Mouse (Mus musculus) cortical plate, adult 2 months (tissue): Measurements from ENCODE around the gene Adamts6. TPM values are rescaled to one million over a fixed set of nuclear protein-coding genes. Genes with fewer than 3 reads are reported as not detected.
A peak's percentile ranks its signal among the peaks of the same experiment; 100 is the strongest.

Experiments used
- H3K27ac ChIP-seq: fragments of 200-500 bp; 2 replicates; pipeline ENCODE4 v1.5.1; 2012; ENCODE audit warnings: low read length, control low read depth, inconsistent platforms; ENCODE audit not compliant: insufficient read depth
- H3K4me1 ChIP-seq: fragments of 200-500 bp; 2 replicates; pipeline ENCODE4 v1.6.1; 2011; ENCODE audit warnings: low read length; ENCODE audit not compliant: control insufficient read depth, insufficient read depth
- H3K4me3 ChIP-seq: fragments of 200-500 bp; 2 replicates; pipeline ENCODE4 v1.5.1; 2011; ENCODE audit warnings: mild to moderate bottlenecking, low read length, control low read depth; ENCODE audit not compliant: insufficient read depth
- CTCF ChIP-seq: fragments of 200-500 bp; IDR thresholded peaks from 2 replicates; pipeline ENCODE4 v1.5.1; 2011; ENCODE audit warnings: mild to moderate bottlenecking, control low read depth, low read length; ENCODE audit not compliant: insufficient read depth; ENCODE audit errors: extremely low read depth
- POLR2A ChIP-seq: fragments of 200-500 bp; IDR thresholded peaks from 2 replicates; pipeline ENCODE4 v1.6.1; 2011; ENCODE audit warnings: mild to moderate bottlenecking, low read length, control low read depth; ENCODE audit not compliant: insufficient read depth; ENCODE audit errors: extremely low read depth
- polyA plus RNA-seq: library from polyadenylated mRNA; depleted of rRNA; stranded (reverse); fragments of >200 nt; gene quantifications from 2 replicates; pipeline ENCODE4 v1.2.3, GENCODE M21; 2012

Gene Adamts6
- polyA plus RNA-seq, 1 experiment, result 2.0 TPM

DNA sequence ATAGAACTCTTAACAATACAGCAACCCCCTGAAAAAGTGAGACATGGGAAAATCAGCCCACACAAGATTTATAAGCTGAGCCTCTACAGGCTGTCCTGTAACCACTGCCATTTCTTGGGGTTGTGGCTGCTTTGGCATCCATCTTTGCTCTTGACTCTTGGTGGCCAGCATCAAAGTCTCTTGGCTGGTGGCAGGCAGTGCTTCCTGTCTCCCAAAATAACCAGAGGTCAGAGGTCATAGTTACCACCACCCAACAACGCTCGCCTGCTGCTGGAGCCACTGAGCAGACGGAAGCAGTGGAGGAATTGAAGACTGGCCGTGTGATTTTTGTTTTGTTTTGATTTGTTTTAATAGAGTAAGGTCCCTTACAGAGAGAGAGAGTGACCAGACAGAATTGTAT is 228.5 kb downstream of the Adamts6 start:
- Histone ChIP-seq H3K27ac (no peak overlapping the region), H3K4me1 (0 out of 2 replicates have a peak, but pooled peaks cover 3% of the 10 kb centered on the region), H3K4me3 (no peak overlapping the region)
- TF ChIP-seq POLR2A, result no peak
- TF ChIP-seq CTCF, result no peak

DNA sequence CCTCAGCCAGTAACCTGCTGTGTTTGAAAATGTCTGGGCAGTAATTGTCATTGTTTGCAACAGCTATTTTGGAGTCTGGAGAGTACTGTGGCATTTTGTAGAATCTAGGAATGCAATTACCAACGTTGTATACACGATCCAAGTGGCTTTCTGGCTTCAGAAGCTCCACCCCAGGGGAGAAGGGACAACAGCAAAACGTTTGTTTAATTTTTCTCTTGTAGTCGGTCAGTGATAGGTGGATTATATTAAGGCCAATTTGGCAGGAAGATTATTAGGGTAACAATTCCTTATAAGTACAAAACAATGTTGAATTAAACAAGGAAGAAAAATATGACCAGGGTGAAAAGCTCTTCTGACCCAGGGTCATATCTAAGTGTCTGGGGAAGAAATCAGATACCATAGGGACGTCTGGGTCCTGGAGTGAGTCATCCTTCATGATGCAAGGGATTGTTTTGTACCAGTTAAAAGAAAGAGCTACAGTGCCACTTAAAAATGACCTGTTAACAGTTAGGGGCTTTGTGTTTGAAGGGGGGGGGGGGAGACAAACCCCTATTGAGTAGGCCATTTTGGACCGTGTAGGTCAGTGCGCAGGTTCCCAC is 229.2 kb downstream of the Adamts6 start:
- no peak overlapping the region; the same call in 1 of the 2 replicates for H3K27ac ChIP-seq
- TF ChIP-seq POLR2A, result no peak
- no peak for TF ChIP-seq CTCF
- no peak overlapping the region for H3K4me3 ChIP-seq
- H3K4me1 ChIP-seq, result 0 out of 2 replicates have a peak, but pooled peaks cover 3% of the 10 kb centered on the region

DNA sequence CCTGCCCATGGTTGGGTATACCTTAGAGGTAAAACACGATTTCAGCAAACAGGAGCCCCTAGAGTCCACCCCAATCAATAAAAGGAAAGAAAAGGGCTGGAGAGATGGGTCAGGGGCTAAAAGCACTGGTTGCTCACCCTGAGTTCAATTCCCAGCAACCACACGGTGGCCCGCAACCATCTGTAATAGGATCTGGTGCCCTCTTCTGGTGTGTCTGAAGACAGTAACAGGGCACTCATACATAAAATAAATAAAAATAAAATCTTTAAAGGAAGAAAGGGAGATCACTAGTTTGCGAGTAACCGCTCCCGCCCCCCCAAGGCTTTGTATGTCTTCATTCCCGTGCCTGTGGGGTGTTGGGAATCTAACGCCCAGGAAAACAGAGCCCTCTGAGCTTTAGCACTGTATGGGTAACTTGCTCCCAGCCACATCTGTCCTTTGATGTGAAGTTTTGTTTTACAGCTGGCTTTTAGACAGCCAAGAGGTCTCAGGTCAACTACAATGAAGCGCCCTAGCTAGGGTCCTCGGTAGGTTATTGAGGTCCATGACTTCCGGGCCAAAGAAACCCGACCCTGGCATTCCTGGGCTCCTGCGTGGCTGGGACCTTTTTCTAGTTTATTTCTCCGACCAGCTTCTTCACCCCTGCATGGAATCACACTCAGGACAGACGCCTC is 230.1 kb downstream of the Adamts6 start:
- Histone ChIP-seq H3K27ac (no peak overlapping the region), H3K4me1 (0 out of 2 replicates have a peak, but pooled peaks cover 3% of the 10 kb centered on the region), H3K4me3 (peak overlapping the region; percentile 35; the same call in 1 of the 2 replicates)
- TF ChIP-seq POLR2A (no peak), CTCF (no peak)

DNA sequence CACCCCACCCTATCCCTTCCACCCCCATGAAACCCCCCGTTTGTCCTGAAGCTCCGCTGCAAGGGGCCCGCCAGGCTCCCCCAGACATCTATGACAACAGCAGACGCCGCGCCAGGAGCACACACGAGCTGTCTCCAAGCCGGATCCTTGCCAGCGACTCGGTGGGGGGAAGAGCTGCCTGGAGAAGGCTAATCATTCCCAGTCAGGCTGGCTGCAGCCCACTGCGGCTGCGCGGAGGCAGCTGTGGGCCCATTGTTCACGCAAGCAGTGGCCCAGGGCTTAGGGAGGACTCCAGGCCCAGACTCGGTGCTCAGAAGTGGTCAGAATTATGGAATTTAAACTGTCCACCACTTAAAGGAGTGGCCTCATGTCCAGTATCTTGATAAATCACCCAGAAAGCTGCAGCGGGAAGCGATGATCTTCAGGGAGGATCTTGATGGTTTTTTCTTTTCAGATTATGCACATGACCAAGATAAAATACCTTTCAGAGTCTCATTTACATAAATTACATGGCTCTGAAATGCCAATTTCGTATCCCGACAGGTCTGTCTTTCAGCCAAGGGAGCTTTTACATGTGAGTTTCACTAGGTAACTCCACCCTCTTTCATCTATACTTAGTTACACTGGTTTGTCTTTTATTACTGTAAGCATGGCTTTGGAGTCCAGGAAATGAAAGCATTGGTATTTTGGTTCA is 230.8 kb downstream of the Adamts6 start:
- H3K4me1 ChIP-seq, result 0 out of 2 replicates have a peak, but pooled peaks cover 3% of the 10 kb centered on the region
- H3K27ac ChIP-seq, result peak overlapping the region; percentile 83; the same call in 1 of the 2 replicates
- peak overlapping the region; percentile 35 for H3K4me3 ChIP-seq
- TF ChIP-seq POLR2A, result peak; percentile 60; the same call in 1 of the 2 replicates
- TF ChIP-seq CTCF, result no peak

DNA sequence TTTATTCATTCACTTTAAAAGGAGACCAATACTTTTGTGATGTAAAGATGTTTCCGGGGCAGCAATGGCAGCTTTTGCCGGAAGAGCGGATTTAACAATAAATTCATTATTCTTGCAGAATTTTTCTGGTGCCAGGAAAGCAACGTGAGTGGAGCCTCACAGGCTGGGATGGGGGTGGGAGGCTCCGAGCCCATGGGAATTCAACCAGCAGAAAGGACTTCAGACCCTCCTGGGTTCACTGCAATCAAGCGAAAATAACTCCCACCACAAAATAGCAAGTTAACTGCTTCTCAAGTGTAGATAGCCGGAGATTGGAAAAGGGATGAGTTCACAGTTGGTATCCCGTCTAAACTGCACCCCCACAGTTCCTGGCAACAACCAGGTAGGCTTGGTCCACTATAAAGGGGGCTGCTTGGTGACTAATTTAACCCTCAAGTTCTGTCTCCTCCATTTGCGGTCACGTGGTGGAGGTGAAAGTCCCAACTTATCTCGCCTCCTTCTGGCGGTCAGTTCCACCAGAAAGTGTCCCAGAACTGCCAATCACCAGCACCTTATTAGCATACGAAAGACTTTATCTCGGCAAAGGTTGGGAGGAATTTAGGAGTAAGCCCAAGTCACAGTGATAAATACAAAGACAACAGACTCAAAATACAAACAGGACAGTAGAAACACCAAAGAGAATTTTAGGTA is 231.5 kb downstream of the Adamts6 start:
- no peak for TF ChIP-seq POLR2A
- TF ChIP-seq CTCF, result no peak
- no peak overlapping the region for H3K4me3 ChIP-seq

DNA sequence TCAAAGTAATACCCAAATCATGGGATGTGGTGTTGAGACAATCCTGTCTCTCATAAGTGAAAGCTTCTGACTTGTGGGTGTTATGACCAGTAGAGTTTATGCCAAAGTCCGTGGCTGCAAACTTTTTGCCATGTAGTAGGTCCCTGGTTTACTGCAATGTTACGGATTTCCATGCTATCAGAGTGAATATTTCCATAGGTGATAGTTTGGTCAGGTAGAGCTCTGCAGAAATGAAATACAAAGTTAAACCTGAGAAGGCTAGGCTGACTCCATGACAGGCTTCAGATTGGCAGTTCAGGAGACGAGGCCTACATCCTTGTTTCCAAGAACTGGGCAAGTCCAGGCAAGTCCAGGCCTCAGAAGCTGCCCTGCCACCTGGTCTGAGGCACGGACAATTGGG is 232.3 kb downstream of the Adamts6 start:
- H3K4me3 ChIP-seq, result no peak overlapping the region
- H3K27ac ChIP-seq, result no peak overlapping the region
- TF ChIP-seq POLR2A (no peak), CTCF (no peak)
- H3K4me1 ChIP-seq, result 0 out of 2 replicates have a peak, but pooled peaks cover 3% of the 10 kb centered on the region

More for the DNA sequence above, 231.5 kb downstream of the Adamts6 start:
- H3K27ac ChIP-seq, result peak overlapping the region; percentile 83
- 0 out of 2 replicates have a peak, but pooled peaks cover 3% of the 10 kb centered on the region for H3K4me1 ChIP-seq

DNA sequence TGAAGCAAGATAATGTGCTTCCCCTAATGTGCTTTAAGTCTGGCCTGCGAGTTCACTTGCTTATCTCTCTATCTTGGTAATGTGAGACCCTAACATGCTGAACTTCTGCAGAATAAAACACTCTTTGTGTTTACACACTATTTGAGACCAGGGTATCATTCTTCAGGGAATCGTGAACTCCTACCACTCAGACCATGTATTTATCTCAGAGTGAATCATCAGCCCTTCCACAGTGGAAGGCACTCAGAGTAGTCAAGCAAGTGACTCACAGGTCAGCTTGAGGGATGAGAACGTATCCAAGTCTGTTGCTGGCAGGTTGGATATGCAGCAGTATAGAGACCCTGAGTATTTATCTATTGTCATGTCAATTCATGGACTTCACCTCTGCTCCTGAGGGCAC is 232.8 kb downstream of the Adamts6 start:
- H3K27ac ChIP-seq, result no peak overlapping the region
- TF ChIP-seq POLR2A (no peak), CTCF (no peak)
- 0 out of 2 replicates have a peak, but pooled peaks cover 3% of the 10 kb centered on the region for H3K4me1 ChIP-seq
- no peak overlapping the region for H3K4me3 ChIP-seq

DNA sequence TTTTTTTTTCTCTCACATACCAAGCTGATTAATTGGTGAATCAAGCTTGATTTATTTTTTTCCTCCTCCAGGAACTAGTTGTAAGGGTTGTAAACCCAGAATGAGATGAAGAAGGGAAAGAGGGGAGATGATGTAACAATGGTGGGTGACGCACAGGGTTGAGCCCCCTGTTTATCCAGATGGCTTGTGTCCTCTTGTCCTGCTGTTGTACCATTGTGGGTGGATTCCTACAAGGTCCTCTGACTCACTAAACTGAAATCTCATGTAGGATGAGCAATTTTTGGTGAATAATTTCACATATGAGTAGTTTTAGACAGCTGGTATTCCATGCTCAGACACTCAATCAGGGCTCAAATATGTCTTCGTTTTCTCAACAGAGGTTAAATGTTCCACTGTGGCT is 233.9 kb downstream of the Adamts6 start:
- Histone ChIP-seq H3K27ac (no peak overlapping the region), H3K4me1 (0 out of 2 replicates have a peak, but pooled peaks cover 3% of the 10 kb centered on the region), H3K4me3 (no peak overlapping the region)
- TF ChIP-seq CTCF (no peak), POLR2A (no peak)

DNA sequence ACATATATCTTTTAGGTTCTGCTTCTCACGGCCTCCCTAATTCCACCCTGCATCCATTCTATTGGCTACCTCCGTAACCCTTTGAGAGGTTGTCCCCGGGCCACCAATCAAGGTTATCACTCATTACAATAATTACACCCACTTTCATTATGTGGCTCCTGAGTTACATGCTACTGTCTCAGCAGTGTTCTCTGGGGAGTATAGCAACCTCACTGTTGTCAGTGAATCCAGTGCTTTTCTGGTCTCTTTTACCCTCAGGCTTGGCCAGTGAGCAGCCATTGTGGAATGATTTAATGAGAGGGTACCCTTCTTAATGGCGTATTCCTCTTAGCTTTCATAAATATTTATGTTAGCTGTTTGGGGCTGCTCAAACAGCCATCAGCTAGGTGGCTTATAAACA is 238.0 kb downstream of the Adamts6 start:
- H3K4me1 ChIP-seq, result no peaks in the 10 kb centered on the region
- no peak overlapping the region for H3K27ac ChIP-seq
- no peak for TF ChIP-seq CTCF
- TF ChIP-seq POLR2A, result no peak
- no peak overlapping the region for H3K4me3 ChIP-seq
